Mouse (Mus musculus) bone marrow, adult 2 months (tissue): Measurements from ENCODE around the gene Sec14l4. TPM values are rescaled to one million over a fixed set of nuclear protein-coding genes. Genes with fewer than 3 reads are reported as not detected.

Experiments used
- H3K27ac ChIP-seq: fragments of 200-500 bp; 2 replicates; pipeline ENCODE4 v1.5.1; 2012; ENCODE audit warnings: low read depth, mild to moderate bottlenecking, control low read depth, inconsistent platforms, low read length; ENCODE audit not compliant: control insufficient read depth, poor library complexity, insufficient read depth
- H3K4me1 ChIP-seq: fragments of 200-500 bp; 2 replicates; pipeline ENCODE4 v1.6.1; 2011; ENCODE audit warnings: low read length; ENCODE audit not compliant: control insufficient read depth, insufficient read depth
- H3K4me3 ChIP-seq: fragments of 200-500 bp; replicated peaks from 2 replicates; pipeline ENCODE3; 2011; ENCODE audit warnings: mild to moderate bottlenecking, low read depth, low read length, control low read depth; ENCODE audit not compliant: control insufficient read depth
- CTCF ChIP-seq: fragments of 200-500 bp; IDR thresholded peaks from 2 replicates; pipeline ENCODE4 v1.5.1; 2011; ENCODE audit warnings: low read length, control low read depth; ENCODE audit not compliant: control insufficient read depth, insufficient read depth
- POLR2A ChIP-seq: fragments of 200-500 bp; IDR thresholded peaks from 2 replicates; pipeline ENCODE4 v1.6.1; 2011; ENCODE audit warnings: low read depth, mild to moderate bottlenecking, control low read depth, low read length, borderline replicate concordance; ENCODE audit not compliant: control insufficient read depth
- WGBS: fragments of 180-500 bp; shearing (Covaris S2); methylation state at CpG from one replicate; pipeline ENCODE4 v1.1.7; 2018; 5-methylcytosine and 5-hydroxymethylcytosine counted together
- polyA plus RNA-seq: library from polyadenylated mRNA; stranded (reverse); fragments of >200 nt; gene quantifications from 2 replicates; pipeline ENCODE4 v1.2.4, GENCODE M21; 2011; ENCODE audit warnings: low replicate concordance; ENCODE audit not compliant: missing spikeins, insufficient read depth, insufficient read length

Gene Sec14l4
- polyA plus RNA-seq, 1 experiment: 0.47 TPM

- no peak overlapping the region for H3K4me3 ChIP-seq
- H3K4me1 ChIP-seq: no peaks in the 10 kb centered on the region; the same call in none of the 2 replicates
- no peak overlapping the region for H3K27ac ChIP-seq
- 82% methylated on average over 6 of the region's 6 CpGs for WGBS
- TF ChIP-seq CTCF (no peak), POLR2A (no peak)
These were observed 37.3 kb upstream of the Sec14l4 start for GRCm38 (mm10) chr11:3993914-3994313.

GRCm38 (mm10) chr11:3995511-3995910 lies 35.8 kb upstream of the Sec14l4 start:
- H3K27ac ChIP-seq: no peak overlapping the region
- no peaks in the 10 kb centered on the region; the same call in none of the 2 replicates for H3K4me1 ChIP-seq
- no peak for TF ChIP-seq POLR2A
- TF ChIP-seq CTCF: no peak
- WGBS: 42% methylated on average over 5 of the region's 5 CpGs
- H3K4me3 ChIP-seq: no peak overlapping the region

- H3K4me1 ChIP-seq: no peaks in the 10 kb centered on the region; the same call in none of the 2 replicates
- no peak overlapping the region for H3K27ac ChIP-seq
- WGBS: 84% methylated on average over 3 of the region's 3 CpGs
- no peak overlapping the region for H3K4me3 ChIP-seq
- TF ChIP-seq POLR2A: no peak
- TF ChIP-seq CTCF: no peak
These were observed 34.4 kb upstream of the Sec14l4 start for GRCm38 (mm10) chr11:3996840-3997239.

- WGBS: 8% methylated on average over 66 of the region's 66 CpGs
- Histone ChIP-seq H3K4me3 (peak overlapping the region; percentile 53), H3K4me1 (no peaks in the 10 kb centered on the region; the same call in none of the 2 replicates), H3K27ac (peak overlapping the region; percentile 28)
- TF ChIP-seq POLR2A (peak; percentile 43; the same call in 1 of the 2 replicates), CTCF (no peak)
These were observed 33.1 kb upstream of the Sec14l4 start for GRCm38 (mm10) chr11:3997978-3998720.

GRCm38 (mm10) chr11:3999547-3999946 lies 31.7 kb upstream of the Sec14l4 start:
- WGBS: 85% methylated on average over 5 of the region's 5 CpGs
- Histone ChIP-seq H3K4me3 (no peak overlapping the region), H3K4me1 (no peaks in the 10 kb centered on the region; the same call in none of the 2 replicates), H3K27ac (no peak overlapping the region)
- TF ChIP-seq POLR2A (no peak), CTCF (no peak)

GRCm38 (mm10) chr11:4001603-4002002 lies 29.7 kb upstream of the Sec14l4 start:
- no peaks in the 10 kb centered on the region; the same call in none of the 2 replicates for H3K4me1 ChIP-seq
- WGBS: 2% methylated on average over 5 of the region's 5 CpGs
- no peak overlapping the region for H3K4me3 ChIP-seq
- no peak overlapping the region for H3K27ac ChIP-seq
- TF ChIP-seq POLR2A (no peak), CTCF (peak; percentile 73)

- no peaks in the 10 kb centered on the region; the same call in 1 of the 2 replicates for H3K4me1 ChIP-seq
- no peak for TF ChIP-seq POLR2A
- TF ChIP-seq CTCF: no peak
- no peak overlapping the region for H3K4me3 ChIP-seq
- WGBS: 17% methylated on average over 5 of the region's 5 CpGs
- no peak overlapping the region for H3K27ac ChIP-seq
These were observed 25.9 kb upstream of the Sec14l4 start for GRCm38 (mm10) chr11:4005220-4005805.

- 77% methylated on average over 3 of the region's 3 CpGs for WGBS
- no peak for TF ChIP-seq CTCF
- TF ChIP-seq POLR2A: no peak
- H3K27ac ChIP-seq: no peak overlapping the region
- H3K4me3 ChIP-seq: no peak overlapping the region
- H3K4me1 ChIP-seq: no peaks in the 10 kb centered on the region; the same call in 1 of the 2 replicates
These were observed 24.8 kb upstream of the Sec14l4 start for GRCm38 (mm10) chr11:4006462-4006861.
